Mouse (Mus musculus): Measurements from ENCODE around the gene Mup19.

DNA sequence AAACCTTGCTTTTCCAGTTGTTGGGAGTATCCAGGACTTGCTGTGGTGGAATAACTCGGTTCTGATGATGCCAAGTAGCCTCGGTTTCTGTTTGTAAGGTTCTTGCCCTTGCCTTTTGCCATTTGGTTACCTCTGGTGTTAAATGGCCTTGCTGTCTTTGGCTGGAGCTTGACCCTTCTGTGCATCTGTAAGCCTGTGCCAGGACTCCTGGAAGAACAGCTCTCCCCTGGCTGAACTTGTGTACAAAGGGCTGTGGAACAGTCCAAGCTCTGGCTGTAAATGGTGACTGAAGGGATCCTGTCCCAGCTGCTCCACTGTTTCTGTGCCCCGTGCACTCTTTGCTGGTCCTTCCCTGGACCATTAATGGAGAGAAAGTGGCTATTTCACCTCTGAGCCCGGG, 47.1 kb upstream of the Mup19 start:
- TF ChIP-seq POLR2A (IDR thresholded peaks at IDR 0.05; ENCODE audit: control insufficient read depth, extremely low read depth, insufficient read depth, low read length, poor library complexity) (no peak), CTCF (IDR thresholded peaks at IDR 0.05; ENCODE audit: borderline replicate concordance, control insufficient read depth, extremely low read depth, insufficient read depth, low read length, poor library complexity) (no peak)
